Mouse (Mus musculus): ENCODE results near the gene Snd1. TPM values are rescaled to one million over a fixed set of nuclear protein-coding genes. Genes with fewer than 3 reads are reported as not detected.
A peak's percentile ranks its signal among the peaks of the same experiment; 100 is the strongest.

Snd1 gene
- total RNA-seq, 2 experiments from 2014 or later, result 126 TPM

DNA sequence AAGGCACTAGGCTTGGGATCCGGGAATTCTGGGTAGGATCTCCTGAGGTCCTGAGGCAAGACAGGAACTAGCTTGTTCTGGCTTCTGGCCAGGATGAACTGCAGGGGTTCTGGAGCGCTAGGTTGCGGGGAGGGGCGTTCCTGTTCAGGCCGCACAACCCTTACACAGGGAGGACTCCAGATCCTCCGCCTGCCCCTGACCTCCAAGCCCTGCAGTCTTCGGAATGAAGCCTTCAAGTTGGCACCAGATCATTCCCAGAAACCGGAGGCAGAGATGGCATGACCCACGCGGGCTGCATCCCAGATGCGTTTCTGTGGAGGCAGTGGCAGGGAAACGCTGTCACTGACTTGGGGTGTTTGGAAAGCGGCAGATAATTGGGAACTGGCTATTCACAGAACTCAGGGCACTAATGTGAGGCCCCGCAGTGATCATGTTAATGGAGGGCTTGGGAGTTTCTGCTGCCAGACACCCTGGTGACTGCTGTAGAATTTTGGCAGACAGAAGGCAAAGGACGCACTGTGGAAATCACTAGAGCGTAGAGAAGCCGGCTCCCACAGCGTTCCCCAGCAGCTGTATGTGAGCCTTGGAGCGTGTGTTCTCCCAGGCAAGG lies 457.5 kb downstream of the Snd1 start:
- peak; percentile 35 to 36 for DNase-seq (ENCODE audit: low spot score in 2 of 2)

DNA sequence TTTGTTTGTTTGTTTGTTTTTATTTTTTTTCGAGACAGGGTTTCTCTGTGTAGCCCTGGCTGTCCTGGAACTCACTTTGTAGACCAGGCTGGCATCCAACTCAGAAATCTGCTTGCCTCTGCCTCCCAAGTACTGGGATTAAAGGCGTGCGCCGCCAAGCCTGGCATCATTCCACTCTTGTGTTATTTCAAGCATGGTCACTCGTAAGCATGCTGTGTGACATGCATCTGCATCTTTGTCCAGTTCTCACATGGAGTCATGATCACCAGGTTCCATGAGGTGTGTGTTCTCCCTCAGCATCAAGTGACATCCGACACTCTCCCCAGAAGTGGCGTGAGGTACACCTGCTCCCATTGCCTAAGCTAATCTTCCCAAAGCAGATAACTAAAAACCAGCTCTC lies 460.8 kb downstream of the Snd1 start:
- DNase-seq (ENCODE audit: low spot score in 2 of 2), result no peak

- DNase-seq (ENCODE audit: low spot score in 2 of 2), result no peak
Observed at GRCm38 (mm10) chr6:28947254-28947653, 472.3 kb downstream of the Snd1 start.

GRCm38 (mm10) chr6:28949269-28949668 lies 474.3 kb downstream of the Snd1 start:
- DNase-seq (ENCODE audit: low spot score in 2 of 2), result peak; percentile 82 to 86

DNA sequence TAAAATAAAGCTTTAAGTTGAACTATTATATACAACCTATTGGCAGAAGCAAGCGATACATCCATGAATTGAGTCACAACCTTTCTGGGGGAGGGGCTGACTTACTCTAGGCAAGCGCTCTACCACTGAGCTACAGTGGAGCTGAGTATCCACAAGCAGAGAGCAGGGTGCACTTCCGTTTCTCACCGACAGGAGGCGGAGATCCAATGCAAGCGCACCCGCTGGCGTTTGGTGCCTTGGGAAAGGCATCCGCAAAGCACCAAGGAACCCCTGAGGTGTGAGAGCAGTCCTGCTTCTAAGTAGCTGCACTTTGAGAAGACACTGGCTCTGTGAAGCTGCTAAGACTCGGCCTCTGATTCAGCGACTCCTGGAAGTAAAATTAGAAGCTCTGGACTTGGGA lies 480.6 kb downstream of the Snd1 start:
- DNase-seq (ENCODE audit: low spot score in 2 of 2), result peak; percentile 74

GRCm38 (mm10) chr6:28957486-28957885 lies 482.5 kb downstream of the Snd1 start:
- DNase-seq (ENCODE audit: low spot score in 2 of 2), result no peak

DNA sequence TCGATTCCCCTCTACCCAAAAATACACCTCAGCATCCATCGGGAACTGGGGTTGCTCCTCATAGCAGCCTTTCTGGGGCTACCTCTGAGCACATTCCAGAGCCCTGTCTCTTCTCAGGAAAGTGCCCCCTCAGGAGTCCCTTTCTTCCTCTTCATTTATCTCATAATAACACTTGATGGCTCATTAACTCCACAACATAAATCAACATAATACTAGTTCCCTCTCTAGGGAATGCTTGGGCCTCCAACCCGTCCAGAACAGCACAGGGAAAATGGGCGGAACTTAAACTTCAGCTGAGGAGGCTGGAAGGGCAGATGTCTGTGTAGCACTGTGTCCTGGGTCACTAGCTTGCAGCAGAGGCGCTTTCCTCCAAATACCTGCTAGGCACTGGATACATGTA lies 488.2 kb downstream of the Snd1 start:
- DNase-seq (ENCODE audit: low spot score in 2 of 2), result no peak

DNA sequence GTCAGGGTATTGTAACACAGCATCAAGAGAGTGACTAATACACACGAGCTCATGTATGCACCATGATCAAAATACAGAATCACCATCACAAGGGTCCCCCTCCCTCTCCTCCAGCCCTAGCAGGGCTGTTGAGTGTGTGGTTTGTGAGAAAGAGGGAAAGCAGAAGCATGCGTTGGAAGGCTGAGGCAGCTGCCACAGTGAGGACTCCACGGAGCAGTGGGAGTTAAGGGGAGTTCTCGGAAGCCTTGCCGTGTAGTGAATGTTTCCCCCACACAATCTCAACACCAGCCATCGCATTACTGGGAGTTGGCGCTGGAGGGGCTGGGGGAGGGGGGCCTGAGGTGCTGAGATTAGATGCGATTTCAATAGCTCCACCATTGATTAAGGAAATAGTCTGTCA lies 490.3 kb downstream of the Snd1 start:
- DNase-seq (ENCODE audit: low spot score in 2 of 2), result no peak

- DNase-seq (ENCODE audit: low spot score in 2 of 2), result no peak
Observed at GRCm38 (mm10) chr6:28969615-28970014, 494.7 kb downstream of the Snd1 start.

- no peak for DNase-seq (ENCODE audit: low spot score in 2 of 2)
Observed at GRCm38 (mm10) chr6:28970711-28971110, 495.8 kb downstream of the Snd1 start.

- no peak for DNase-seq (ENCODE audit: low spot score in 2 of 2)
Observed at GRCm38 (mm10) chr6:28974498-28974897, 499.6 kb downstream of the Snd1 start.

DNA sequence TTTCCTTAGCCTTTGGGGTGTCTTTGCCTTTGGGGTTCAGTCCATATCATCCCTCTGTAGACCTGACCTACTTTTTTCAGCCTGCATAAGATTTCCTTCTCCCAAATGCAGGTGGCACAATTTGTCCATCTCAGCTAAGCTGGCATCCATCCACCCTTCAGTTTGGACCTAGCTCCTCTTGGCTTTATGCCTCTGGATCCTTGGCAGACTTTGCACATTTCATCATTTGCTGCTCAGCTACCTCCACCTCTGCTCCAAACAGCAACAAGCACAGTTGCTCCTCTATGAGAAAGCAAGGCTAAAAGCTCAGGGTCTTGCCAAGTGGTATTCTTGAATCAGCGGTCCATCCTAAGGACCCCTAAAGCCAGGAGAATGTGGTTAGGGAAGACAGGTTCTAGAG lies 500.2 kb downstream of the Snd1 start:
- peak; percentile 38 to 65 for DNase-seq (ENCODE audit: low spot score in 2 of 2)

- no peak for DNase-seq (ENCODE audit: low spot score in 2 of 2)
Observed at GRCm38 (mm10) chr6:28978031-28978430, 503.1 kb downstream of the Snd1 start.

- no peak for DNase-seq (ENCODE audit: low spot score in 2 of 2)
Observed at GRCm38 (mm10) chr6:28978881-28979280, 503.9 kb downstream of the Snd1 start.

DNA sequence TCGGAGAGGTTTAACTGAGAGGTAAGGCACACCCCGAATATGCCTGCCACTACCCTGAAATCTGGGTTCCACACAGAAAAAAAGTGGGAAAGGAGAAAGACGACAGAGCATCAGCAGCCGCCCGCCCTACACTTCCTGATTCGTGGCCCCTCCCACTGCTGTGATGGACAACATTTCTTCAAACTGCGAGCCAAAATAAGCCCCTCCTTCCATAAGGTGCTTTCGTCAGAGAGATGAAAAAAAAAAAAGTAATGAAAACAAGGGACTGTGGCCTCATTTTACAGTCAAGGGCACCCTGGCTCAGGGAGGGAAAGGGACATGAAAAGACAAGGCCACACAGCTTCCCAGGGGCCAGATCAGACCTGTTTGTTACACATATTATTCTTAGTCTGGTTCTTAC lies 504.6 kb downstream of the Snd1 start:
- DNase-seq (ENCODE audit: low spot score in 2 of 2), result no peak

- no peak for DNase-seq (ENCODE audit: low spot score in 2 of 2)
Observed at GRCm38 (mm10) chr6:28980219-28980618, 505.3 kb downstream of the Snd1 start.

DNA sequence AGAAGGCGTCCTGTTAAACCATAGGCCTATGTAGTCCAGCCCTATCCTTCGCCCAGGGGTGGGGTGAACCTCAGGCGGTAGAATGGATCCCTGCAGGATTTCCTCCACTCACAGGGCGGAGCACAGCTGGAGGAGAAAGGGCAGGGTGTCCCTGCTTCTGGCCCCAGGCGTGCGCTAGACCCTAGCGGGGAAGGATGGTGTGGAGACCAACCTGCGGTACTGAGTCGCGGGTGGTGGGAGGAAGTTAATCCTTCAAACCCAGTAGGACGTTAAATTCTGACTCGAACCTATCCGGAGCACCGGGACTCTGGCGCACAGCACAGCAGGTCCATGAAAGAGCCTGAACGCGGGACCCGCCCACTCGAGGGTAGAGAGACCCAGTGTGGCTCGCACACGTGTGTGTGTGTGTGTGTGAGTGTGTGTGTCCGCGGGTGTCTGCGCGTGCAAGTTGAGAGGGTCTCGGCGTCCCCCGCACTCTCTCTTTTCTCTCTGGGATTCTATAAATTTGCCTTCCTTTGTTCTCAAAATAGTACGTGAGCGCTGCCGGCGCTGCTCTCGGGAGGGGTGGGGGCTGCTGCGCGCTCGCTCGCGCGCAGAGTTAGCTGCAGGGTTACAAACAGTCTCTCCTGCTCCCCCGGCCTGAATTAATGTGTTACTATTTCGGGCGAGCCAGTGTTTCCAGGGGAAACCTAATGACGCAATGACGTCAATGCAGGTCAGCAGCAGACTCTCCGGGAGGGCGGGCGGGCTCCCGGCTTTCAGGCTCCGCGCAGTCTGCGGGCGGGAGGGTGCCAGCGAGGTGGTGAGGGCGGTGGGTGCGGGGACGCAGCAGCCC lies 506.0 kb downstream of the Snd1 start:
- peak; percentile 45 to 62 for DNase-seq (ENCODE audit: low spot score in 2 of 2)

- no peak for DNase-seq (ENCODE audit: low spot score in 2 of 2)
Observed at GRCm38 (mm10) chr6:28981585-28981948, 506.6 kb downstream of the Snd1 start.

DNA sequence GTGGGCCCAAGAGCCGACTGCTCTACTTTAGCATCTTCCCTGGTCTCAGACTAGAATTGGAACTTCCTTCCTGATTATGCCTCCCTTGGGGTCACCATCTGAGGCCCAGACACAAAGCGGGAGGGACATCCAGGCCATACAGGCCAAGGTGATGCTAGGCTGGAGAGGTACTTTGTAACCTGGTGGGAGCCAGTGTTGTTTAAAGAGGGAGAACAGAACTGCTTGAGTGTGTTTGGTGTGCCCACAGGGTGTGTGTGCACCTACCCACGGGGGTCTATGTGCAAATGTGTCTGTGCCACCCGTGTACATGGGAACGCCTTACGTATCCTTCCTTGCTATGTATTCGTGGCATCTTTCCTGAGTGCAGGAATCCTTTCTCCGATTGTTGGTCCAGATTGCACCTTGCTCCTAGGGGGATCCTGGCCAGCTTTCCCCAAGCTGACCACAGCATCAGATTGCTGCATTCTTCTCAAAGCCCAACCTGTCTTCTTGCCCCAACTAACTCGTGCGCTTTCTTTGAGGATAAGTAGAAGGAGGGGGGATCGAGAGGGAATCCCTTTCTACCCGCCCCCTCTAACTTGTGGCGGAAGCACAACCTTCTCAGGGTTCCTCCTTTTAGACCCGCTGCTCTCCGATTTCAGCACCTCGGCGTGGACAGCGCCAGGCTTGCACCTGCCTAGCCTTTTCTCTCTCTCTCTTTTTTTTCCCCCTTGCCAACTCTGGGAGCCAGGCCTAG lies 507.2 kb downstream of the Snd1 start:
- DNase-seq (ENCODE audit: low spot score in 2 of 2), result peak; percentile 41 to 45

DNA sequence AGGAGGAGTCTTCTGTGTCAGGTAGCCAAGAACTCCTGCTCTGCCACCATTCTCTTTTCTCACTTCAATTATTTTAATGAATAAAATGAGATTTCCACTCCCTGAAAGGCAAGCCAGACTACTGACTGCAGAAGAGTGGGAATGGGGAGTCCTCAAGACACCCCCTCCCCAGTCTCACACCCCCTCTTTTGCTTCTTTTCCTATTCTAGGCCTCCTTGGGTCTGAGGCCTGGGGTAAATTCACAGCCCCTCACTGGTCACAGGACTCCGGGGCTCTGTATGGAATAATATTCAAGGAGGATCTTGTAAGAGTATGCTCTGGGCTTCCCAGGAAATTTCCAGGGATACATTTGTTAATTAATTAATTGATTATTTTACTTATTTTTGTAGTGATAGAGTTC lies 507.9 kb downstream of the Snd1 start:
- DNase-seq (ENCODE audit: low spot score in 2 of 2), result no peak

Data from layer of hippocampus, postnatal 10 days (tissue).